Mouse (Mus musculus) C2C12 (cell line): ENCODE measurements around the gene Jade2.

ENCODE experiments used
- CTCF ChIP-seq: IDR thresholded peaks from one replicate; pipeline ENCODE4 v1.5.1; 2011; ENCODE audit not compliant: control insufficient read depth, insufficient read depth, insufficient read length
- MAX ChIP-seq: IDR thresholded peaks from one replicate; pipeline ENCODE4 v1.6.1; 2011; ENCODE audit warnings: mild to moderate bottlenecking, control low read depth
- MYOD1 ChIP-seq: IDR thresholded peaks from one replicate; pipeline ENCODE4 v1.6.1; 2011; ENCODE audit warnings: low read depth; ENCODE audit not compliant: control insufficient read depth, insufficient read length
- MYOG ChIP-seq: IDR thresholded peaks from one replicate; pipeline ENCODE4 v1.6.1; 2011; ENCODE audit not compliant: control insufficient read depth, insufficient read length; ENCODE audit errors: extremely low read depth

DNA sequence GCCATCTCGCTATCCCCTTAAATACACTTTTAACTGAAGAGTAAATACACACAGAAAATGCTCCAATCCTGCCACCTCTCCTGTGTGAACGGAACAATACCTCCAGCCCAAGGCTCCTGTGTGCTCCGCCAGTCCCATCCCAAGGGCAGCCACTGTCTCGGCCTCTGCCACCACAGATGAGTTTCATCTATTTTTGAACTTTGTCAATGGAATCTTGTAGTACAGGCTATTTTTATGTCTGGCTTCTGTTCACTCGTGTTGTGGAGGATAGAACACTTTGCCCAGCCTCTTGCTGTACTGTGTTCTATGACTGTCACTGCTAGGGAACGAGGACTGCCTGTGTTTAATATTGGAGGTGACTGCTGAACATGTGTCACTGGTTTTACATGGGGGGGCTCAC, 28.2 kb upstream of the Jade2 start:
- TF ChIP-seq MYOD1: no peak
- no peak for TF ChIP-seq CTCF
- no peak for TF ChIP-seq MAX
- no peak for TF ChIP-seq MYOG
